In genomic region chr11:115247240-115247639, GRCm38 (mm10) we compare ENCODE assay signal across 21 mouse cellular contexts. TPM values are rescaled to one million over a fixed set of nuclear protein-coding genes. Genes with fewer than 3 reads are reported as not detected.
"Had no signal": no experiment of that assay in that cellular context is flagged by ENCODE, and none has a peak within 500 bp of the region (broad histone marks: within the 10 kb centered on the region; RNA-seq: fewer than 3 reads in every experiment).

No protein-coding gene starts in this region.

- H3K9ac ChIP-seq: kidney, embryonic 15.5 days; limb, embryonic 15.5 days; liver, embryonic 12.5 days; lung, embryonic 14.5 days had no signal

- DNase-seq: kidney, adult 2 months; kidney, postnatal 14 days; lung, embryonic 14.5 days; lung, postnatal 10 days; lung, postnatal 4 days; midbrain, embryonic 14.5 days; right cerebral cortex, adult 18-20 months; right cerebral cortex, postnatal 25 days; thymus, adult 2 months; thymus, postnatal 36 days had no signal

- H3K9me3 ChIP-seq: kidney, embryonic 15.5 days; limb, embryonic 15.5 days; liver, embryonic 12.5 days; midbrain, embryonic 10.5 days had no signal

- H3K4me3 ChIP-seq: kidney, embryonic 15.5 days; left cerebral cortex, adult 2 months; limb, embryonic 15.5 days; liver, embryonic 12.5 days; midbrain, embryonic 10.5 days; myocyte had no signal

- H3K4me2 ChIP-seq: kidney, embryonic 15.5 days; limb, embryonic 15.5 days; liver, embryonic 12.5 days; lung, embryonic 14.5 days had no signal

- H3K27ac ChIP-seq: kidney, embryonic 15.5 days; left cerebral cortex, adult 2 months; limb, embryonic 15.5 days; liver, embryonic 12.5 days; midbrain, embryonic 10.5 days had no signal

RNA-seq across cellular contexts. Expression of gene Grin2c, which starts 19.8 kb away (rescaled TPM):
- total RNA-seq: megakaryocyte, adult 5-6 weeks had no signal
- polyA plus RNA-seq: kidney, embryonic 15.5 days; lung, embryonic 14.5 days; myocyte; stomach, embryonic 14.5 days had no signal

RNA-seq across cellular contexts. Expression of gene Otop2, which starts 59.7 kb away (rescaled TPM):
- total RNA-seq: megakaryocyte, adult 5-6 weeks had no signal
- polyA plus RNA-seq: kidney, adult 2 months; limb, embryonic 11.5 days; liver, embryonic 12.5 days; liver, embryonic 16.5 days; lung, embryonic 14.5 days; midbrain, embryonic 10.5 days; midbrain, embryonic 14.5 days; neural tube, embryonic 11.5 days; stomach, embryonic 14.5 days had no signal
